7 mouse cellular contexts compared by ENCODE assay signal in the genomic region with DNA sequence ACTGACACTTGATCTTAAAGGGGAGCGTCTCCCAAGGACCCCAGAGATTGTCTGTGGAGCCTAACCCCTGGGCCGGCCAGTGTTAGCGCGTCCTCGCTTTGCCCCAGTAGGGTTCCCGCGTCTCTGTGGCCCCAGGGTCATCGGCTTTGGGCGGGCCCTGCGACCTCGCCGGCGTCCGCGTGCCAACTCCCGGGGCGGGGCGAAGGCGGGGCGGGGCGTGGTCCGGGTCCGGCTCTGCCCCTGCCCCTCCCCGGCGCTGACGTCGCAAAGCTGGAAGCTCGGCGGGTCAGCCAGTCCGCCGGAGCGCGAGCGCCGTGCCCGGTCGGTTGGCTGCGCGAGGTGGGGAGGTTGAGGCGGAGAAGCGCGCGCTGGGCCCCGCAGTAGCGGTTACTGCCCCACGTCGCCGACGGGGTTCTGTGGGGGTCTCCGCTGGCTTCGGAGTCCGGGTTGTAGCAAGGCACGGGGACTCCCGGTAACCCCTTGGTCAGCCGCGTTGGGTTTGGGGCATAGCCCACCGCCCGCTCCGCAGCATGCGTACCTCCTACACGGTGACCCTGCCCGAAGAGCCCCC. TPM values are rescaled to one million over a fixed set of nuclear protein-coding genes. Genes with fewer than 3 reads are reported as not detected.
DNase-seq lines count a peak whose midpoint lies in the region; ATAC-seq and TF ChIP-seq lines count a peak whose summit lies in the region.

No protein-coding gene starts in this region.

- peak overlapping the region; percentile 82 for H3K9ac ChIP-seq in embryonic facial prominence, embryonic 13.5 days
- H3K9ac ChIP-seq in limb, embryonic 15.5 days: peak overlapping the region; percentile 47
- H3K9ac ChIP-seq in midbrain, postnatal 0 days (replicated peaks; ENCODE audit: low read length, poor library complexity, severe bottlenecking): peak overlapping the region; percentile 56

- no peak; the same call in 1 of the 2 replicates for ATAC-seq in embryonic facial prominence, embryonic 13.5 days (ENCODE audit: insufficient number of reproducible peaks, insufficient read depth, low FRiP score, low TSS enrichment, low read depth)
- ATAC-seq in limb, embryonic 15.5 days (ENCODE audit: insufficient number of reproducible peaks, low FRiP score, low TSS enrichment, low read depth): peak; percentile 52
- ATAC-seq in midbrain, postnatal 0 days (ENCODE audit: low FRiP score): peak; percentile 35; the same call in 1 of the 2 replicates

- H3K9me3 ChIP-seq in embryonic facial prominence, embryonic 13.5 days: no peaks in the 10 kb centered on the region
- H3K9me3 ChIP-seq in limb, embryonic 15.5 days: no peaks in the 10 kb centered on the region
- H3K9me3 ChIP-seq in midbrain, postnatal 0 days (ENCODE audit: low read length): no peaks in the 10 kb centered on the region

- H3K27me3 ChIP-seq in embryonic facial prominence, embryonic 13.5 days: peaks cover 56% of the 10 kb centered on the region
- H3K27me3 ChIP-seq in limb, embryonic 15.5 days: peaks cover 8% of the 10 kb centered on the region; the same call in 1 of the 2 replicates
- peaks cover 16% of the 10 kb centered on the region for H3K27me3 ChIP-seq in midbrain, postnatal 0 days (ENCODE audit: insufficient read depth, low read length)

- no peak overlapping the region for H3K27ac ChIP-seq in embryonic facial prominence, embryonic 13.5 days
- H3K27ac ChIP-seq in limb, embryonic 15.5 days: no peak overlapping the region
- no peak overlapping the region for H3K27ac ChIP-seq in midbrain, postnatal 0 days (ENCODE audit: low read depth, low read length)

- peak; percentile 91 to 94 for DNase-seq in adrenal gland, postnatal 4 days (ENCODE audit: low spot score in 2 of 2)
- DNase-seq in heart, adult 8-10 months (ENCODE audit: low spot score): peak; percentile 94
- DNase-seq in kidney, adult 9 months: peak; percentile 98
- DNase-seq in midbrain, postnatal 0 days (ENCODE audit: low spot score): peak; percentile 71
- DNase-seq in spleen, postnatal 10 days (ENCODE audit: low spot score in 2 of 2): peak; percentile 80 to 90

- H3K4me1 ChIP-seq in embryonic facial prominence, embryonic 13.5 days: peaks cover 64% of the 10 kb centered on the region
- peaks cover 63% of the 10 kb centered on the region for H3K4me1 ChIP-seq in limb, embryonic 15.5 days
- H3K4me1 ChIP-seq in midbrain, postnatal 0 days (ENCODE audit: insufficient read depth, low read length): peaks cover 19% of the 10 kb centered on the region; the same call in 1 of the 2 replicates

- H3K4me3 ChIP-seq in embryonic facial prominence, embryonic 13.5 days: peak overlapping the region; percentile 64
- H3K4me3 ChIP-seq in limb, embryonic 15.5 days: peak overlapping the region; percentile 61
- H3K4me3 ChIP-seq in midbrain, postnatal 0 days (ENCODE audit: low read depth, low read length): peak overlapping the region; percentile 57

- no peaks in the 10 kb centered on the region for H3K36me3 ChIP-seq in embryonic facial prominence, embryonic 13.5 days
- no peaks in the 10 kb centered on the region for H3K36me3 ChIP-seq in limb, embryonic 15.5 days
- H3K36me3 ChIP-seq in midbrain, postnatal 0 days (ENCODE audit: insufficient read depth, low read length): no peaks in the 10 kb centered on the region

- under 1% methylated on average over 62 of the region's 62 CpGs for WGBS in embryonic facial prominence, embryonic 13.5 days
- under 1% methylated on average over 62 of the region's 62 CpGs for WGBS in limb, embryonic 15.5 days
- WGBS in midbrain, postnatal 0 days: 1% methylated on average over 47 of the region's 62 CpGs

- H3K4me2 ChIP-seq in embryonic facial prominence, embryonic 13.5 days: peak overlapping the region; percentile 98
- peak overlapping the region; percentile 98 for H3K4me2 ChIP-seq in limb, embryonic 15.5 days
- H3K4me2 ChIP-seq in midbrain, postnatal 0 days (ENCODE audit: low read depth, low read length, poor library complexity, severe bottlenecking): peak overlapping the region; percentile 100

- no peak for TF ChIP-seq CTCF in midbrain, postnatal 0 days (IDR thresholded peaks at IDR 0.05)

RNA-seq across cellular contexts. Expression of gene Mfrp, which starts 16.8 kb away (rescaled TPM):
- under 1 TPM in 1 of 2 experiments, not detected in 1; 0.17 TPM for total RNA-seq in adrenal gland, postnatal 4 days (2021)
- polyA plus RNA-seq in embryonic facial prominence, embryonic 13.5 days (2015; fragmentation: Nextera tagmentation; extraction: Ambion mirVana): 0.21 and 0.39 TPM in 2 replicates
- not detected for total RNA-seq in heart, adult 8-10 months (2022)
- 0.10 and 0.20 TPM in 2 replicates for polyA plus RNA-seq in limb, embryonic 15.5 days (2015; fragmentation: Nextera tagmentation; extraction: Ambion mirVana)
- 0.19 and 2.8 TPM in 2 replicates for total RNA-seq in midbrain, postnatal 0 days (2014; rRNA removed)
- 0.05 TPM in 1 of 2 replicates, not detected in the other for polyA plus RNA-seq in midbrain, postnatal 0 days (2015; fragmentation: Nextera tagmentation; extraction: Ambion mirVana)

RNA-seq across cellular contexts. Expression of gene Usp2, which starts 17.9 kb away (rescaled TPM):
- total RNA-seq in adrenal gland, postnatal 4 days (2021): 10 to 100 TPM; 21.8 to 24.7 TPM
- polyA plus RNA-seq in embryonic facial prominence, embryonic 13.5 days (2015; fragmentation: Nextera tagmentation; extraction: Ambion mirVana): 14.6 and 15.2 TPM in 2 replicates
- total RNA-seq in heart, adult 8-10 months (2022): 100 to 1,000 TPM; 160 to 205 (median 195) TPM
- 22.5 and 41.2 TPM in 2 replicates for polyA plus RNA-seq in limb, embryonic 15.5 days (2015; fragmentation: Nextera tagmentation; extraction: Ambion mirVana)
- 7.5 and 8.0 TPM in 2 replicates for total RNA-seq in midbrain, postnatal 0 days (2014; rRNA removed)
- polyA plus RNA-seq in midbrain, postnatal 0 days (2015; fragmentation: Nextera tagmentation; extraction: Ambion mirVana): 14.5 and 15.1 TPM in 2 replicates

RNA-seq across cellular contexts. Expression of gene C1qtnf5, which starts 22.3 kb away (rescaled TPM):
- total RNA-seq in adrenal gland, postnatal 4 days (2021): 10 to 100 TPM in 1 of 2 experiments, 1 to 10 TPM in 1; 9.7 to 17.4 TPM
- polyA plus RNA-seq in embryonic facial prominence, embryonic 13.5 days (2015; fragmentation: Nextera tagmentation; extraction: Ambion mirVana): 1.5 and 2.8 TPM in 2 replicates
- total RNA-seq in heart, adult 8-10 months (2022): 10 to 100 TPM in 1 of 4 experiments, 1 to 10 TPM in 3; 7.6 to 12.9 (median 8.9) TPM
- 8.5 and 9.4 TPM in 2 replicates for polyA plus RNA-seq in limb, embryonic 15.5 days (2015; fragmentation: Nextera tagmentation; extraction: Ambion mirVana)
- total RNA-seq in midbrain, postnatal 0 days (2014; rRNA removed): 16.6 and 29.0 TPM in 2 replicates
- polyA plus RNA-seq in midbrain, postnatal 0 days (2015; fragmentation: Nextera tagmentation; extraction: Ambion mirVana): 9.9 and 10.7 TPM in 2 replicates

RNA-seq across cellular contexts. Expression of gene Gm49380, which starts 28.6 kb away (rescaled TPM):
- under 1 TPM; 0.11 to 0.51 TPM for total RNA-seq in adrenal gland, postnatal 4 days (2021)
- 0.30 and 0.48 TPM in 2 replicates for polyA plus RNA-seq in embryonic facial prominence, embryonic 13.5 days (2015; fragmentation: Nextera tagmentation; extraction: Ambion mirVana)
- under 1 TPM; 0.11 to 0.47 (median 0.30) TPM for total RNA-seq in heart, adult 8-10 months (2022)
- polyA plus RNA-seq in limb, embryonic 15.5 days (2015; fragmentation: Nextera tagmentation; extraction: Ambion mirVana): 0.27 and 0.28 TPM in 2 replicates
- not detected in 2 replicates for total RNA-seq in midbrain, postnatal 0 days (2014; rRNA removed)
- 0.07 and 0.27 TPM in 2 replicates for polyA plus RNA-seq in midbrain, postnatal 0 days (2015; fragmentation: Nextera tagmentation; extraction: Ambion mirVana)

RNA-seq across cellular contexts. Expression of gene Rnf26, which starts 28.6 kb away (rescaled TPM):
- 10 to 100 TPM; 42.5 to 45.8 TPM for total RNA-seq in adrenal gland, postnatal 4 days (2021)
- polyA plus RNA-seq in embryonic facial prominence, embryonic 13.5 days (2015; fragmentation: Nextera tagmentation; extraction: Ambion mirVana): 73.3 and 80.1 TPM in 2 replicates
- total RNA-seq in heart, adult 8-10 months (2022): 1 to 10 TPM; 5.2 to 7.0 (median 6.4) TPM
- 61.9 and 70.5 TPM in 2 replicates for polyA plus RNA-seq in limb, embryonic 15.5 days (2015; fragmentation: Nextera tagmentation; extraction: Ambion mirVana)
- 13.0 and 15.0 TPM in 2 replicates for total RNA-seq in midbrain, postnatal 0 days (2014; rRNA removed)
- polyA plus RNA-seq in midbrain, postnatal 0 days (2015; fragmentation: Nextera tagmentation; extraction: Ambion mirVana): 33.4 and 34.1 TPM in 2 replicates

Comparison
In these comparisons a context has a peak if more than half of its experiments do, and no peak if none do; other contexts are left out.
1. RNA of gene Usp2, which starts 17.9 kb away (total RNA-seq): 160 to 205 TPM in heart, adult 8-10 months; 21.8 to 24.7 TPM in adrenal gland, postnatal 4 days and 7.5 to 8.0 TPM in midbrain, postnatal 0 days; every median in the first group is over 4 times any median in the second.
2. Peak in every context shown above with its lines, with median percentiles within 50 percentile points of each other: DNase-seq, H3K4me2 ChIP-seq, H3K4me3 ChIP-seq and H3K9ac ChIP-seq.